Mouse (Mus musculus): ENCODE measurements around the gene Gabbr2. TPM values are rescaled to one million over a fixed set of nuclear protein-coding genes. Genes with fewer than 3 reads are reported as not detected.

Gene Gabbr2
- polyA plus RNA-seq, 1 experiment from 2014 or later: 0.05 TPM

- H3K27me3 ChIP-seq: no peaks in the 10 kb centered on the region; the same call in 1 of the 2 replicates
- no peak overlapping the region for H3K27ac ChIP-seq
- H3K9me3 ChIP-seq: no peaks in the 10 kb centered on the region
- H3K4me2 ChIP-seq: no peak overlapping the region
- WGBS: 57% methylated on average over 3 of the region's 3 CpGs
- no peak overlapping the region for H3K9ac ChIP-seq
- no peaks in the 10 kb centered on the region for H3K36me3 ChIP-seq
- no peak overlapping the region for H3K4me3 ChIP-seq
- ATAC-seq (ENCODE audit: insufficient number of reproducible peaks, low FRiP score, low TSS enrichment, low read depth): no peak
- H3K4me1 ChIP-seq: 0 out of 2 replicates have a peak, but pooled peaks cover 2% of the 10 kb centered on the region
Measured at GRCm38 (mm10) chr4:46906036-46906691, 85.5 kb downstream of the Gabbr2 start.

DNA sequence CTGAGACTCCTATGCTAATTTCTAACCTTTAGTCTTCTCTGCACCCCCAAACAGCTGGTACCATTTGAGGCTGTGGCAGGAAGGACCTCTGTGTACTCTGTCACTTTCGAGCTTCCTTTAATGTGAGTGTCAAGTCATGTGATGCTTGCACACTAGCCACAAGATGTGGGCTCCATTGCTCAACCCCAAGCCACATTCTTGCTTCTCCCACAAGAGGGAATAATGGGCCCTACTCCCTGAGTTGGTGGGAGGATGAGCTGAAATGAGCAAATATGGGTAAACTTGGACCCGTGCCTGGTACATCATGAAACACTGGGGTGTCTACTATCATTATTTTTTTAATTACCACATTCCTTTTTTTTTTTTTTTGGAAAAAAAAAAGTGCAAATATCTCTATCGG, 86.5 kb downstream of the Gabbr2 start:
- H3K9ac ChIP-seq: no peak overlapping the region
- WGBS: 56% methylated on average over 3 of the region's 3 CpGs

DNA sequence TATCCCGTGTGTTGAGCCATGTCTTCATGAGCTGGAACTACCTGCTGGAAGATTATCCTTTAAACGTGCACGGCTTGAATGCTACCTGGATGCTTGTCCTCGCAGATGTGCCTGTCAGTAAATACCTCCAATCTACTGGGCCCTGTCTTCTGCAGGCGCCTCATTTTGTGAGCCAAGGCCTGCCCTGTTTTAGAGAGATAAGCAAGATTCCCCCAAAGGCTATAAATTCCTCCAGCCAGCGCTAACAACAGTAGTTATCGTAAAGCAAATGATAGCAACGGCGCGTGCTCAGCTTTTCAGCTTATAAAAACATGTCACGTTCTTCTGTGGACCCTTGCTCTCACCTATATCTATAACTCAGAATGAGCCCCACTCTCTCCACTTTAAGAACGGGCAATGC, 87.5 kb downstream of the Gabbr2 start:
- H3K4me2 ChIP-seq: no peak overlapping the region
- no peaks in the 10 kb centered on the region for H3K9me3 ChIP-seq
- WGBS: 29% methylated on average over 12 of the region's 12 CpGs
- H3K27ac ChIP-seq: no peak overlapping the region
- ATAC-seq (ENCODE audit: insufficient number of reproducible peaks, low FRiP score, low TSS enrichment, low read depth): no peak
- H3K9ac ChIP-seq: no peak overlapping the region
- no peak overlapping the region for H3K4me3 ChIP-seq
- 0 out of 2 replicates have a peak, but pooled peaks cover 2% of the 10 kb centered on the region for H3K4me1 ChIP-seq
- no peaks in the 10 kb centered on the region; the same call in 1 of the 2 replicates for H3K27me3 ChIP-seq
- H3K36me3 ChIP-seq: no peaks in the 10 kb centered on the region

More for the DNA sequence above, 86.5 kb downstream of the Gabbr2 start:
- Histone ChIP-seq H3K4me3 (no peak overlapping the region), H3K9me3 (no peaks in the 10 kb centered on the region), H3K4me1 (0 out of 2 replicates have a peak, but pooled peaks cover 2% of the 10 kb centered on the region), H3K4me2 (no peak overlapping the region), H3K27me3 (no peaks in the 10 kb centered on the region; the same call in 1 of the 2 replicates), H3K36me3 (no peaks in the 10 kb centered on the region), H3K27ac (no peak overlapping the region)
- ATAC-seq (ENCODE audit: insufficient number of reproducible peaks, low FRiP score, low TSS enrichment, low read depth): no peak

DNA sequence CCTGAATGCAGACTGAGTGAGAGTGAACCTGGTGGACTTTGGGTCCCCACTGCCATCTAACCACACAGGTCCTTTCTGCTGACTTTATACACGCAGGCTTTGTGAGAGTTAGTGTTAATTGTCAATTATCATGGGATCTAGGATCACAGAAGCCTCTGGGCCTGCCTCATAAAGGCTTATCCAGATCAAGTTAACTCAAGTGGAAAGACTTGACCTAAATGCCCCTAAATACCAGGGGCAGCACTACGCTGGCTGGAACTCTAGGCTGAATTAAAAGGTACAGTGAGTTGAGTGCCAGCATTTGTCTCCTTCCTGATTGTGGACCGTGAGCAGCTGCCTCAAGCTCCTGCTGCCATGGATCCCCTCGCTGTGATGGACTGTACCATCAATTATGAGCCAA, 93.1 kb downstream of the Gabbr2 start:
- Histone ChIP-seq H3K27ac (no peak overlapping the region), H3K4me3 (no peak overlapping the region), H3K27me3 (no peaks in the 10 kb centered on the region), H3K9me3 (no peaks in the 10 kb centered on the region), H3K9ac (no peak overlapping the region), H3K36me3 (no peaks in the 10 kb centered on the region), H3K4me1 (peaks cover 4% of the 10 kb centered on the region; the same call in 1 of the 2 replicates), H3K4me2 (no peak overlapping the region)
- ATAC-seq (ENCODE audit: insufficient number of reproducible peaks, low FRiP score, low TSS enrichment, low read depth): no peak
- WGBS: 68% methylated on average over 4 of the region's 4 CpGs

- no peak overlapping the region for H3K27ac ChIP-seq
- no peaks in the 10 kb centered on the region for H3K9me3 ChIP-seq
- peaks cover 4% of the 10 kb centered on the region; the same call in 1 of the 2 replicates for H3K4me1 ChIP-seq
- WGBS: 73% methylated on average over 17 of the region's 18 CpGs
- no peak overlapping the region for H3K4me3 ChIP-seq
- no peaks in the 10 kb centered on the region for H3K27me3 ChIP-seq
- ATAC-seq (ENCODE audit: insufficient number of reproducible peaks, low FRiP score, low TSS enrichment, low read depth): no peak
- H3K36me3 ChIP-seq: no peaks in the 10 kb centered on the region
- no peak overlapping the region for H3K9ac ChIP-seq
- no peak overlapping the region for H3K4me2 ChIP-seq
Measured at GRCm38 (mm10) chr4:46897634-46898399, 93.9 kb downstream of the Gabbr2 start.

GRCm38 (mm10) chr4:46894144-46894543, 97.5 kb downstream of the Gabbr2 start:
- ATAC-seq (ENCODE audit: insufficient number of reproducible peaks, low FRiP score, low TSS enrichment, low read depth): no peak
- Histone ChIP-seq H3K4me1 (peaks cover 4% of the 10 kb centered on the region; the same call in 1 of the 2 replicates), H3K9me3 (no peaks in the 10 kb centered on the region), H3K27me3 (no peaks in the 10 kb centered on the region), H3K9ac (no peak overlapping the region), H3K4me3 (no peak overlapping the region), H3K4me2 (no peak overlapping the region), H3K36me3 (no peaks in the 10 kb centered on the region), H3K27ac (no peak overlapping the region)
- WGBS: 56% methylated on average over 9 of the region's 9 CpGs

- Histone ChIP-seq H3K36me3 (no peaks in the 10 kb centered on the region), H3K4me2 (no peak overlapping the region), H3K4me1 (peaks cover 4% of the 10 kb centered on the region), H3K9ac (no peak overlapping the region), H3K27me3 (no peaks in the 10 kb centered on the region), H3K4me3 (no peak overlapping the region), H3K9me3 (no peaks in the 10 kb centered on the region), H3K27ac (no peak overlapping the region)
- 75% methylated on average over 10 of the region's 10 CpGs for WGBS
- ATAC-seq (ENCODE audit: insufficient number of reproducible peaks, low FRiP score, low TSS enrichment, low read depth): no peak
Measured at GRCm38 (mm10) chr4:46889175-46889574, 102.5 kb downstream of the Gabbr2 start.

DNA sequence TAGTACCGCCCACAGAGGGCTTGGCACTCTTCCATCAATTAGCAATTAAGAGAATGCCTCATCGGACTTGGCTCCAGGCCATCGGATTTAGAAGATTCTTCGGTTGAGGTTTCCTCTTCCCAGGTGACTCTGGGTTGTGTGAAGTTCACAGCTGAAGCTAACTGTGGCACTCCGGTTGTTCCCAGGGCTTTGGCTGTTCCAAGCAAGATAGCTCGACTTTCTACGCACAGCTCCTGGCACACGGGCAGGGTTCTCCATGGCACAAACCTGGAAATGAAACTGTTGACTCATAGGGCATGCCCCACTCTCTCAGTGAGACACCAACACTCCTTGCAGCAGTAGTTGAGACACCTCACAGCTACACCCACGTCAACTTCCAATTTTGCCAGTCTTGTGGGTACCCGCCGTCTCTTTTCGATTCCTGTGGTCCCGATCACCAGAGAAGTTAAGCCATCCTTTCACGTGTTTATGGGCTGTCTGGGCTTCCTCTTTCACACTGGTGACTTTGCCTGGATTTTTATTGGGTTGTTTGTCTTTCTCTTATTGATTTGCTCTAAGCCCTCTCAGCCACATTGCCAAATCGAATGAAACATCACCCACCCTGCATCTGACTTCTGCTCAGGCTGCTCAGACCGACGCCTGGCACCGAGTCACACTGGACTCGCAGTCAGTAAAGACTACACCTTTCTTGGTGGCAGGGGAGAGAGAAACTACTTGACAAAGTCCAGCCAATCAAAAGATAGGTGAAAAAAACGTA, 105.9 kb downstream of the Gabbr2 start:
- WGBS: 72% methylated on average over 20 of the region's 20 CpGs
- peaks cover 23% of the 10 kb centered on the region for H3K4me1 ChIP-seq
- no peak overlapping the region for H3K4me2 ChIP-seq
- no peak for ATAC-seq (ENCODE audit: insufficient number of reproducible peaks, low FRiP score, low TSS enrichment, low read depth)
- no peak overlapping the region for H3K9ac ChIP-seq
- no peak overlapping the region for H3K4me3 ChIP-seq
- no peaks in the 10 kb centered on the region for H3K36me3 ChIP-seq
- H3K9me3 ChIP-seq: no peaks in the 10 kb centered on the region
- H3K27me3 ChIP-seq: 0 out of 2 replicates have a peak, but pooled peaks cover under 1% of the 10 kb centered on the region
- H3K27ac ChIP-seq: no peak overlapping the region

GRCm38 (mm10) chr4:46884132-46884531, 107.5 kb downstream of the Gabbr2 start:
- Histone ChIP-seq H3K36me3 (no peaks in the 10 kb centered on the region), H3K9me3 (no peaks in the 10 kb centered on the region), H3K27ac (no peak overlapping the region), H3K9ac (no peak overlapping the region), H3K4me3 (no peak overlapping the region), H3K4me2 (no peak overlapping the region), H3K27me3 (0 out of 2 replicates have a peak, but pooled peaks cover 4% of the 10 kb centered on the region), H3K4me1 (peaks cover 25% of the 10 kb centered on the region)
- 59% methylated on average over 7 of the region's 7 CpGs for WGBS
- no peak for ATAC-seq (ENCODE audit: insufficient number of reproducible peaks, low FRiP score, low TSS enrichment, low read depth)

DNA sequence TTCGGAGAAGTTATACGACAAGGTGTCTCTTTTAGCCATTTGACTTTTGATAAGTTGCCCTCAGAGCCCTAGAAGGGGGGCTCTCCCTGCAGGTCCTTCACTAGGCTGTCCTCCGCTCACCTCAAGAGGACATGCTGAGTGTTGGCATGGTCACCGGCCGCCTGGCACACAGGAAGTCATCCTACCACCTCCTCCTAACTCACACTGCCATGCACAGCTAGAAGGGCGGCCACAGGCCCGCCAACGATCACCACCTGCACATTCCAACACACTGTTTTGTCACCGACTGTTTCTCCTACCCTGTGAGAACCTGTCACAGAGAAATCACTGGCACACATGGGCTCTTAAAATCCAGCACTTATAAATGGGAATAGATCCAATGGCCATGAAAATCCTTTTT, 108.1 kb downstream of the Gabbr2 start:
- Histone ChIP-seq H3K36me3 (no peaks in the 10 kb centered on the region), H3K27me3 (0 out of 2 replicates have a peak, but pooled peaks cover 6% of the 10 kb centered on the region), H3K9me3 (no peaks in the 10 kb centered on the region), H3K9ac (no peak overlapping the region), H3K4me3 (no peak overlapping the region), H3K4me2 (no peak overlapping the region), H3K4me1 (peaks cover 25% of the 10 kb centered on the region), H3K27ac (no peak overlapping the region)
- WGBS: 63% methylated on average over 9 of the region's 9 CpGs
- no peak for ATAC-seq (ENCODE audit: insufficient number of reproducible peaks, low FRiP score, low TSS enrichment, low read depth)

DNA sequence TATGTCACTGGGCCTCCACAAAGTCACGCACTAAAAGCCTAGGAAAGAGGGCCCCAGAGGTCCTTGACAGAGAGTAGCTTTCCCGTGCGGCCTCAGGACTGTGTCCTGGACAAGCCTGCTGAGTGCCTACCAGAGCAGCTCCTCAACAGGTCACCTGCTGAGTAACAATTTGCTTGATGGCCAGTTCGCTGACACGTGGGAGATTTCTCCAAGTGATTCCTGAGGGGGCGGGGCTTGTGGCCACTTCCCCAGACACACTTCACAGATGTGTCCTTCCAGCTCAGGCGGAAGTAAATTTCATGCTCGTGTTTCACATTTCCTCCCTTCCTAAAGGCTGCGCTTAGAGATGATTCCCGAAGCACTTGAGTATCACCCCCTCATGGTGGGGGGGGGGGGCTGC, 108.6 kb downstream of the Gabbr2 start:
- no peak overlapping the region for H3K27ac ChIP-seq
- H3K9ac ChIP-seq: no peak overlapping the region
- H3K27me3 ChIP-seq: 0 out of 2 replicates have a peak, but pooled peaks cover 6% of the 10 kb centered on the region
- H3K4me1 ChIP-seq: peaks cover 25% of the 10 kb centered on the region
- WGBS: 38% methylated on average over 10 of the region's 10 CpGs
- no peak overlapping the region for H3K4me3 ChIP-seq
- no peak for ATAC-seq (ENCODE audit: insufficient number of reproducible peaks, low FRiP score, low TSS enrichment, low read depth)
- no peaks in the 10 kb centered on the region for H3K36me3 ChIP-seq
- no peak overlapping the region for H3K4me2 ChIP-seq
- H3K9me3 ChIP-seq: no peaks in the 10 kb centered on the region
